Mouse (Mus musculus) midbrain, embryonic 14.5 days (tissue): ENCODE measurements at regions not wholly inside any gene's neighbourhood (a gene's known extent, or its start where the extent isn't known, plus 50 kb on each side); places are given as distances from the start of the nearest gene placed in this dataset.

Source experiments
- ATAC-seq: fragments of 200-750 bp; cut with Nextera tagmentation; 2 replicates; pipeline ENCODE4 v1.8.0; 2017; ENCODE audit warnings: moderate number of reproducible peaks, moderate library complexity; ENCODE audit not compliant: low FRiP score, low TSS enrichment
- DNase-seq: peaks from one replicate; pipeline ENCODE4 v3.0.0-alpha.2; 2015
- H3K27ac ChIP-seq: fragments of 300-500 bp; sonication (generic); replicated peaks from 2 replicates; pipeline ENCODE4 v1.5.1; 2014; ENCODE audit warnings: mild to moderate bottlenecking, low read depth, low read length, moderate library complexity
- H3K27me3 ChIP-seq: fragments of 300-500 bp; sonication (generic); 2 replicates; pipeline ENCODE4 v1.6.1; 2014; ENCODE audit warnings: low read length, control low read depth, mixed read lengths; ENCODE audit not compliant: control insufficient read depth, insufficient read depth
- H3K36me3 ChIP-seq: fragments of 300-500 bp; sonication (generic); 2 replicates; pipeline ENCODE4 v1.6.1; 2014; ENCODE audit warnings: low read length, control low read depth; ENCODE audit not compliant: control insufficient read depth, insufficient read depth
- H3K4me1 ChIP-seq: fragments of 300-500 bp; sonication (generic); 2 replicates; pipeline ENCODE4 v1.6.1; 2014; ENCODE audit warnings: mild to moderate bottlenecking, antibody characterized with exemption, low read length, control low read depth; ENCODE audit not compliant: control insufficient read depth, insufficient read depth
- H3K4me2 ChIP-seq: fragments of 300-500 bp; sonication (generic); 2 replicates; pipeline ENCODE4 v1.6.1; 2014; ENCODE audit warnings: mild to moderate bottlenecking, low read length, moderate library complexity
- H3K4me3 ChIP-seq: fragments of 300-500 bp; sonication (generic); replicated peaks from 2 replicates; pipeline ENCODE4 v1.5.1; 2014; ENCODE audit warnings: low read depth, low read length
- H3K9ac ChIP-seq: fragments of 300-500 bp; sonication (generic); replicated peaks from 2 replicates; pipeline ENCODE4 v1.6.1; 2014; ENCODE audit warnings: mild to moderate bottlenecking, low read length, moderate library complexity
- H3K9me3 ChIP-seq: fragments of 300-500 bp; sonication (generic); 2 replicates; pipeline ENCODE4 v1.6.1; 2016; ENCODE audit warnings: low read length, control low read depth, mixed read lengths; ENCODE audit not compliant: control insufficient read depth
- WGBS: fragments of 180-500 bp; shearing (Covaris S2); extraction: QIAGEN DNeasy Blood & Tissue Kit; methylation state at CpG from one replicate; pipeline ENCODE4 v1.1.7; 2014; 5-methylcytosine and 5-hydroxymethylcytosine counted together

DNA sequence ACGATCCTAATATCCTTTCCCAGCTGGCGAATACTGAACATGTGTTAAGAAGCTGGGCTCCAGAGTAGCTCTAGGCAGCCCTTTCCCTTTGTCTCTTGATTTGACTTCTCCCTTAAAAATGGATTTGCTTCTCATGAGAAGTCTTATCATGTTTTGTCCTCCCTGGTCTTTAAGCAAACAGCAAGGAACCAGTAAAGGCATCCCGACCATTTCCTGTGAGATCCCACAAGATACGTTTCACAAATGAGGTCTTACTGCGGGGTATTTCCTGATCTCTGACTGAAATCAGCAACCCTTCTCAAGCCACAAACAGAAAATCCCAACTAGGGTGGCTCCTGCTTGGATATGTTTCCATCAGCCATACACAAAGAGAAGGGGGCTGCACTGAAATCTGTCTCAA, 130.8 kb upstream of the Pde3a start:
- H3K4me3 ChIP-seq = no peak overlapping the region
- DNase-seq = no peak
- no peaks in the 10 kb centered on the region for H3K4me1 ChIP-seq
- no peaks in the 10 kb centered on the region for H3K36me3 ChIP-seq
- 87% methylated on average over 5 of the region's 5 CpGs for WGBS
- H3K9ac ChIP-seq = no peak overlapping the region
- H3K27me3 ChIP-seq = no peaks in the 10 kb centered on the region
- no peak for ATAC-seq
- H3K27ac ChIP-seq = no peak overlapping the region
- no peak overlapping the region for H3K4me2 ChIP-seq
- H3K9me3 ChIP-seq = no peaks in the 10 kb centered on the region

DNA sequence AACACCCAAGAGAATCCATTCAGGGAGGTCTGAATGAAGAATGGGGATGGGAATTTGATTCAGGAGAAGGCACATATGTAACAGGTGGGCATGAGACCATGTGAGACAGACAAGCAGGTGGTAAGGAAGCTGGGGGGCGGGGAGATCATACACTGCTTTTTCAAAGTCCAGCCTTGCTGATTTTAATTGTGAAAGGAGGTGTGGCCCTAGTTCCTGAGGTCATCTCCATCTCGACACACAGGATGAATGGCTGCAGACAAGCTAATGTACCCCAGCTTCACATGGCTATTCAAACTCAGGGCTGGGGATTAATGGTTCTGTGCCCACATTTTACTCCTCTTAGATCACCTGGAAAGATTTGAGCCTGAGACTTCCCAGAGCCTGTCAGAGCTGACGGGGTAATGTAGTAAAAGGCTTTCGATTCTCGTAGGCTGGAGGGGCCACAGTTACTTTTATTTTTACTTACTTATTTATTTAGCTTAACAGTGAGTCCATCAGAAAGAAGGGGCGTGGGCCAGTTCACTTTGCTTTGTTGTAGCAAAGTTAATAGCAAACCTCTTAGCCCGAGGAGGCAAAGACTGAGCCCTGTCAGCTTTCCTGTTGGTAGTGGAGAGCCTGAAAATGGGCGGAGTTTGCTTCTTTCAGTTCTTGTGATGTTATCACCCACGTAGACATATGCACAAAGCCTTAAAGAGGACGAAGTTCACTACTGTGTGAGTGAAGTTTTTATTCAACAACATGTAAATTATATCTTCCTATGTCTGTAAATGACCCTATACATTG, 122.3 kb upstream of the Pde3a start:
- H3K4me3 ChIP-seq = no peak overlapping the region
- no peak overlapping the region for H3K27ac ChIP-seq
- H3K4me2 ChIP-seq = no peak overlapping the region
- no peak overlapping the region for H3K9ac ChIP-seq
- H3K36me3 ChIP-seq = no peaks in the 10 kb centered on the region
- H3K9me3 ChIP-seq = no peaks in the 10 kb centered on the region
- no peaks in the 10 kb centered on the region for H3K4me1 ChIP-seq
- DNase-seq (no peak), ATAC-seq (no peak)
- H3K27me3 ChIP-seq = no peaks in the 10 kb centered on the region
- 63% methylated on average over 10 of the region's 10 CpGs for WGBS

DNA sequence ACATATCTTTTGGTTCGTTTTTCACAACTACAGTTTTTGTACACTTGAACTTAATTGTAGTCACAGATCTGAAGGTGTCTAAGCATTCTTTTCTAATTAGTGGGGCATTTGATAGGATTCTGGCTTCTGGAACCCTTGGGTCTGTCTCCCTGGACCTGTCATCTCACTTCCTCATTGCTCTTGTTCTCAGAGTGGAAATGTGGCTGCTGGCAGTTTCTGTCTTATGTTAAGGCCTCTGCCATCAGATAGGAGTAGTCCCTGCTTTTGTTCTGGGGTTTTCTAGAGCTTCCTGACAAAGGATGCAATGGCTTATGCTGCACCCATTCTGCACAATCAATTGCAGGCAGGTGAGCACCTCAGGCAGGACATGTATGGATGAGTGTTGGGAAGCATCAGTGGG, 119.5 kb upstream of the Pde3a start:
- Histone ChIP-seq H3K4me2 (no peak overlapping the region), H3K27ac (no peak overlapping the region), H3K4me3 (no peak overlapping the region), H3K9me3 (no peaks in the 10 kb centered on the region), H3K9ac (no peak overlapping the region), H3K4me1 (no peaks in the 10 kb centered on the region), H3K27me3 (no peaks in the 10 kb centered on the region), H3K36me3 (no peaks in the 10 kb centered on the region)
- DNase-seq = no peak
- ATAC-seq = no peak
- WGBS = 76% methylated on average over 1 of the region's 1 CpGs

DNA sequence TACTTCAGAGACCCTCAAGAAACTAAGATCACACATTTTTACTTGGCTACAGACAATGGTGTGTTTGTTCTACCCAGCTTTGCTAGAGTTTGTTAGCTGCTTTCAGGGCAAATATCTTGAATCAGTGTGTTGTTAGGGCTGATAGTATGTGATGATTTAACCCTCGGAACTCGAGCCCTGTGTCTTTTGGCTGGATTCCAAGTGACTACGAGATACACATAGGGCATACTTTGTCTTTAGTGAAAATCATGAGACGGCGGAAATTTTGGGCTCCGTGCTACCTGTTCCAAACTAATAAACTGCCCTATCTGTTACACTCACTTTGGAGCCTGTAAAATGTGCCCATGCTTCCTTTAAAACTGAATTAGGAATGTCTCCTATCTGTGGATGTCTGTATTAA, 114.9 kb upstream of the Pde3a start:
- no peak for ATAC-seq

DNA sequence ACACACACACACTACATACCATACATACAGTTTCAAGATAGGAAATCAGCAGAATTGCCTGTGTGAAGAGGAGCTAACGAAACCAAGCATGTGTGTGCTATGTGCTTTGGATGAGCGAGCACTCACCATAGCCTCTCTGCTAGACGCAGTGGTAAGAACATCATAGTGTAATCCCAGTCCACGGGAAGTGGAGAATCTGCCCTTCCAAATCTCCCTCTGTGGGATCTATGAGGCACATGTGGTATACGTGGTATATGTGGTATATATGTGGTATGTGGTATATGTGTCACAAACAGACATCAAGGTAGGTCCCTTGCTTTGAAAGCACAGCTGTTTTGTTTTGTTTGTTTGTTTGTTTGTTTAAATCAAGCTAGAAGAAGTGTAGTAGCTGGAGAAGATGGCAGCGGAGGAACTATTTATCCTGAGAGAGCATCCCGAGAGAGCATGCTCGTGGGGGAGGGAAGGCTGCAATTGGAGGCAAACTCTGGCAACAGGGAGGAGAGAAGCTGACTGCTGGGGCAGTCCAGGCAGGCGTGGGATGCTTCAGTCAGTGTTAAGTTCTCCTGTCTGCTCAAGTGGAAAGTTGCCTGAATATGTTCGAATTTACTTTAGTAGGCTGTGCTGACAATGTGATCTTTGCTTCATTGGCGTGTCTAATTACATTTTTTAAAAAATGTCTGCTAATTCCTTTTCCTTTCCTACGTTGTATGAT, 112.2 kb upstream of the Pde3a start:
- Histone ChIP-seq H3K9me3 (no peaks in the 10 kb centered on the region), H3K4me1 (no peaks in the 10 kb centered on the region), H3K27me3 (no peaks in the 10 kb centered on the region), H3K27ac (no peak overlapping the region), H3K4me3 (no peak overlapping the region), H3K9ac (no peak overlapping the region), H3K36me3 (no peaks in the 10 kb centered on the region), H3K4me2 (no peak overlapping the region)
- ATAC-seq (no peak), DNase-seq (peak; percentile 15)
- WGBS = 62% methylated on average over 12 of the region's 12 CpGs

More for the DNA sequence above, 114.9 kb upstream of the Pde3a start:
- WGBS = 76% methylated on average over 6 of the region's 6 CpGs
- no peaks in the 10 kb centered on the region for H3K9me3 ChIP-seq
- H3K4me2 ChIP-seq = no peak overlapping the region
- H3K27me3 ChIP-seq = no peaks in the 10 kb centered on the region
- H3K9ac ChIP-seq = no peak overlapping the region
- H3K4me3 ChIP-seq = no peak overlapping the region
- no peaks in the 10 kb centered on the region for H3K4me1 ChIP-seq
- DNase-seq = no peak
- no peak overlapping the region for H3K27ac ChIP-seq
- H3K36me3 ChIP-seq = no peaks in the 10 kb centered on the region

DNA sequence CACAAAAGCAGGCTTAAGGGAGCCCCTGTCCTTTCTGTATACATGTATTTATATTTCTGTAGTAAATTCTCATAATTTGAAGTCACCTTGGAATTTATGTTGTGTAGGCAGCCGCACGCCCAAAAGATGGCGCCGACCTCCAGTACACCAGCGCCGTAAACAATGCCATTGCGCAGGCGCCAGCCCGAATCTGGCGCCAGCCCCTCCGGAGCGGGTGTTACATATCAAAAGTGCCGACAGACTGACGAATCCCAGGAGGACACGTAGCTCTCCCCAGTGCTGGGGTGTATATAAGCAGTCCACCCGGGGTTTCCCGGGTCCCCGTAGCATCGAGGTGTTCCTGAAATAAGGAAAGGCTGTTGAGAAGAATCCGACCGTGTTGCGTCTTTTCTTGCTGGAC, 108.1 kb upstream of the Pde3a start:
- no peak overlapping the region for H3K9ac ChIP-seq
- H3K36me3 ChIP-seq = no peaks in the 10 kb centered on the region
- 94% methylated on average over 22 of the region's 22 CpGs for WGBS
- no peak overlapping the region for H3K27ac ChIP-seq
- H3K4me1 ChIP-seq = no peaks in the 10 kb centered on the region
- H3K27me3 ChIP-seq = no peaks in the 10 kb centered on the region
- ATAC-seq = no peak
- no peaks in the 10 kb centered on the region for H3K9me3 ChIP-seq
- H3K4me2 ChIP-seq = no peak overlapping the region
- no peak for DNase-seq
- H3K4me3 ChIP-seq = no peak overlapping the region

DNA sequence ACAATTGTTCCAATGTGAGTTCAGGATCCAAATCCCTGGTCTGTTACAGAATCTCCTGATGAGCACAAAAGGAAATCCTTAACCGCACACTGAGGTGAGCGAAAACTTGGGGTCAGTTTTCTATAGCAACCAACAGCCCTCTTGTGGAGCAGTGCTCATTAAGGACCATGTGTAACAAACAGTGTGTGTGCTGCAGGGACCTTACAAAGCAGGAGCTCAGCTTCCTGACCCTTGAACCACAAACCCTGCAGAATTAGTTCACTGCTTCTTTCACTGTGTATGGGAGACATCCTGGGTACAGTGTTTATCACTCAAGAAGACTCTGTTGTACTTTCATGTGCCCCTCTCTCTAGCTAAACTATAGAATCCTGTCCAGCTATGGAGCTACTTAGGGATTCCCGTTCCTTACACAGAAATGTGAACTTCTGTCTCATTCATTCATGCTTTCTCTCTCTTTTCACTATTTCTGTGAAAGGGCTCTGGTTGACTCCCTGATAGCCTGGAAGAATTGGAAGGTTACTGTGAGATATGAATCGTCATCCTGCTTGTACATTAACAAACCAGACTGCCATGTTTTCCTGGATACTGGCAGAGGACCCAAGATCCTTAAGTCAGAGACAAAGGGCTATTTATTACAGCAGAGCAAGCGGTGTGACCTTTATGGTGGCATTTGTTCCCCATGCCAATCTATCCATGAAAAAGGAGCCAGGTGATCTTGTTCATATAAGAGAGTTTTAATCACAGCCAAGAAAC, 100.5 kb upstream of the Pde3a start:
- no peaks in the 10 kb centered on the region for H3K9me3 ChIP-seq
- 56% methylated on average over 5 of the region's 5 CpGs for WGBS
- no peak overlapping the region for H3K4me2 ChIP-seq
- no peaks in the 10 kb centered on the region for H3K36me3 ChIP-seq
- DNase-seq (peak; percentile 17), ATAC-seq (peak; percentile 46; the same call in 1 of the 2 replicates)
- no peak overlapping the region for H3K4me3 ChIP-seq
- peaks cover 6% of the 10 kb centered on the region; the same call in 1 of the 2 replicates for H3K4me1 ChIP-seq
- H3K27ac ChIP-seq = no peak overlapping the region
- no peak overlapping the region for H3K9ac ChIP-seq
- H3K27me3 ChIP-seq = no peaks in the 10 kb centered on the region

DNA sequence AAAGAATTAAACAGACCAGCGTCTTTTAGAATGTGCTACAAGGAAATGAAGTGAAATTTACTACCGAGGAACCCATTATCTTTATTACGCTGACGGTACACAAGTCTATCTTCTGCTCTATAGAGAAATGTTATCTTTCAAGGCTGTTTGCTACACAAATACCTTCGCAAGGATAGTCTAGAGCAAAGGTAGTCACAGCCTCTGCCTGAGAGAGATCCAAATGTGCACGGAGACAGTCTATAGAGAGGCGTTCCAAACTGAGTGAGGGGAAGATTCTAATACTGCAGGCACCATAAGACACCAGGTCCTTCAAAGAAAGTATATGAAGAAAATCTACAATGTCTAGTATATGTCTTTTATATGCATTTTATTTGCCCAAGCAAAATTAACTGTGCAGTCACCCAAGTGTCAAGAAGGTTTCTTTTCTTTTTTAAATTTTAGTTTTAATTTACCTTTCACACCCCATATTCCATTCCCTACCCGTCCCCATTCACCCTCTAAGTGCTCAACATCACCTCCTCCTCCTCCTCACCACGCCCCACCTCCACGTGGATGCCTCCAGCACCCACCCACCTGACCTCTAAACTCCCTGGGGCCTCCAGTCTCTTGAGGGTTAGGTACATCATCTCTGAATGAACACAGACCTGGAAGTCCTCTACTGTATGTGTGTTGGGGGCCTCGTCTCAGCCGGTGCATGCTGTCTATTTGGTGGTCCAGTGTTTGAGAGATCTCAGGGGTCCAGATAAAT, 99.7 kb upstream of the Pde3a start:
- Histone ChIP-seq H3K36me3 (no peaks in the 10 kb centered on the region), H3K9me3 (no peaks in the 10 kb centered on the region), H3K27me3 (no peaks in the 10 kb centered on the region), H3K4me2 (no peak overlapping the region), H3K4me3 (no peak overlapping the region), H3K9ac (no peak overlapping the region), H3K27ac (no peak overlapping the region), H3K4me1 (peaks cover 6% of the 10 kb centered on the region; the same call in 1 of the 2 replicates)
- DNase-seq (no peak), ATAC-seq (no peak)
- WGBS = 90% methylated on average over 12 of the region's 12 CpGs
